Mouse (Mus musculus) liver, adult 2 months (tissue): ENCODE measurements around the gene Ubr2. TPM values are rescaled to one million over a fixed set of nuclear protein-coding genes. Genes with fewer than 3 reads are reported as not detected.

Source experiments
- DNase-seq: peaks from one replicate; pipeline ENCODE4 v3.0.0-alpha.2; 2011; ENCODE audit warnings: low read depth, low spot score; ENCODE audit errors: extremely low read depth
- H3K27ac ChIP-seq: fragments of 200-500 bp; replicated peaks from 2 replicates; pipeline ENCODE4 v1.5.1; 2012; ENCODE audit warnings: low read depth, mild to moderate bottlenecking, control low read depth, inconsistent platforms, low read length; ENCODE audit not compliant: insufficient read depth
- H3K27me3 ChIP-seq: fragments of 200-500 bp; 2 replicates; pipeline ENCODE4 v1.6.1; 2012; ENCODE audit warnings: mild to moderate bottlenecking, moderate library complexity, low read length, inconsistent platforms; ENCODE audit not compliant: control insufficient read depth, insufficient read depth
- H3K36me3 ChIP-seq: fragments of 200-500 bp; 2 replicates; pipeline ENCODE4 v1.6.1; 2012; ENCODE audit warnings: low read length, inconsistent platforms; ENCODE audit not compliant: control insufficient read depth, insufficient read depth
- H3K4me1 ChIP-seq: fragments of 200-500 bp; 2 replicates; pipeline ENCODE4 v1.6.1; 2011; ENCODE audit warnings: low read length; ENCODE audit not compliant: control insufficient read depth, insufficient read depth
- H3K4me3 ChIP-seq: fragments of 200-500 bp; 2 replicates; pipeline ENCODE4 v1.5.1; 2011; ENCODE audit warnings: low read depth, mild to moderate bottlenecking, control low read depth, low read length, moderate library complexity; ENCODE audit not compliant: insufficient read depth
- H3K79me2 ChIP-seq: fragments of 200-500 bp; 2 replicates; pipeline ENCODE4 v1.6.1; 2012; ENCODE audit warnings: inconsistent platforms, mild to moderate bottlenecking, low read length, moderate library complexity; ENCODE audit not compliant: control insufficient read depth, insufficient read depth
- H3K9ac ChIP-seq: fragments of 200-500 bp; 2 replicates; pipeline ENCODE4 v1.6.1; 2012; ENCODE audit warnings: low read depth, mild to moderate bottlenecking, control low read depth, inconsistent platforms, low read length
- CTCF ChIP-seq: fragments of 200-500 bp; IDR thresholded peaks from 2 replicates; pipeline ENCODE4 v1.5.1; 2011; ENCODE audit warnings: low read depth, low read length, control low read depth
- POLR2A ChIP-seq: fragments of 200-500 bp; IDR thresholded peaks from 2 replicates; pipeline ENCODE4 v1.6.1; 2011; ENCODE audit warnings: low read length, control low read depth; ENCODE audit not compliant: insufficient read depth; ENCODE audit errors: extremely low read depth
- WGBS: fragments of 180-500 bp; shearing (Covaris S2); methylation state at CpG from one replicate; pipeline ENCODE4 v1.1.7; 2018; 5-methylcytosine and 5-hydroxymethylcytosine counted together
- polyA plus RNA-seq: library from polyadenylated mRNA; depleted of rRNA; stranded (reverse); fragments of >200 nt; gene quantifications from 2 replicates; pipeline ENCODE4 v1.2.3, GENCODE M21; 2012; rRNA removed
- total RNA-seq: library from RNA; depleted of rRNA; stranded (reverse); fragments of >200 nt; gene quantifications from 2 replicates; pipeline ENCODE4 v1.2.3, GENCODE M21; 2014; rRNA removed

The Ubr2 gene
- total and polyA plus RNA-seq, 2 experiments = 29.9 to 36.0 TPM

GRCm38 (mm10) chr17:46884766-46885165 is 125.6 kb downstream of the Ubr2 start:
- Histone ChIP-seq H3K9ac (no peak overlapping the region), H3K36me3 (no peaks in the 10 kb centered on the region), H3K4me1 (peaks cover 2% of the 10 kb centered on the region; the same call in 1 of the 2 replicates), H3K4me3 (no peak overlapping the region), H3K27ac (no peak overlapping the region), H3K79me2 (peaks cover 28% of the 10 kb centered on the region), H3K27me3 (no peaks in the 10 kb centered on the region)
- no peak for DNase-seq
- no peak for TF ChIP-seq CTCF
- WGBS = 94% methylated on average over 6 of the region's 6 CpGs

- DNase-seq = peak; percentile 23
- 53% methylated on average over 9 of the region's 9 CpGs for WGBS
- Histone ChIP-seq H3K4me3 (no peak overlapping the region), H3K27me3 (no peaks in the 10 kb centered on the region), H3K9ac (no peak overlapping the region), H3K27ac (no peak overlapping the region), H3K36me3 (no peaks in the 10 kb centered on the region), H3K79me2 (peaks cover 31% of the 10 kb centered on the region), H3K4me1 (no peaks in the 10 kb centered on the region)
- TF ChIP-seq POLR2A = no peak
- no peak for TF ChIP-seq CTCF
Measured at GRCm38 (mm10) chr17:46883107-46883506, 127.2 kb downstream of the Ubr2 start.

DNA sequence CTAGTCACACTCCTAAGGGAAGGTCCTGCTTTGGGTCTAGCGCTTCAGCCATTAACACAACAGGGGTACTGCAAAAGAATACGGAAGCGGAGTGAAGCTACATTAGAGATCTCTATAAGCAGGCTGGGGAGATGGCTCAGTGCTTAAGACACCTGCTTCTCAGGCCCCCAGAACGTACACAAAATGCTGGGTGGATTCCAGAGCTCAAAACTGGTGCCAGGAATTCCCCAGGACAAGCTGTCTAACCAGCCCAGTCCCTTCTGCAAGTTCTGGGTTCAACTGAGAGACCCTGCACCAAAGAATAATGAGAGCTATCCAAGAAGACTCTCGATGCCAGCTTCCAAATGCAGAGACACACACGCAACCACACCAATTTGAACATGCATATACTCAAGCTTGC is 128.6 kb downstream of the Ubr2 start:
- TF ChIP-seq POLR2A (no peak), CTCF (no peak)
- WGBS = 88% methylated on average over 6 of the region's 6 CpGs
- Histone ChIP-seq H3K4me1 (peaks cover 5% of the 10 kb centered on the region; the same call in 1 of the 2 replicates), H3K9ac (no peak overlapping the region), H3K27me3 (no peaks in the 10 kb centered on the region), H3K27ac (no peak overlapping the region), H3K36me3 (no peaks in the 10 kb centered on the region), H3K79me2 (peaks cover 29% of the 10 kb centered on the region), H3K4me3 (no peak overlapping the region)
- no peak for DNase-seq

DNA sequence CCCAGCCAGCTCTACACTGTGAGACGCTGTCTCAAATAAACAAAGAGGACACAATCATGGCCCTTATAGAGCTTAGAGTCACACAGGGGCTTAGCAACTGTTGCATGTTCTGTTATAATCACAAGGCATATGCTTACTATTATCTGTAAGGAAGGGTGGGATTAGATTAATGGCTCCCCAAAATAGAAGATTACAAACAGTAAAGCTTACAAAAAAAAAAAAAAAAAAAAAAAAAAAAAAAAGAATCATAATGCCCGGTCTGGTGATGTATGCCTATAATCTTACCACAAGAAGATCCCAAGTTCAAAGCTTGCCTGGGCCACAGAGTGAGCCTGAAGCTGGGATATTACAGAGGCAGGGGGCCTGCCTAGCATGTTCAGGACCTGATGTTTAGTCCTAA is 130.0 kb downstream of the Ubr2 start:
- H3K4me3 ChIP-seq = no peak overlapping the region
- H3K9ac ChIP-seq = no peak overlapping the region
- H3K79me2 ChIP-seq = peaks cover 21% of the 10 kb centered on the region
- H3K27me3 ChIP-seq = no peaks in the 10 kb centered on the region
- no peaks in the 10 kb centered on the region for H3K36me3 ChIP-seq
- no peak for DNase-seq
- H3K4me1 ChIP-seq = peaks cover 8% of the 10 kb centered on the region; the same call in 1 of the 2 replicates
- no peak overlapping the region for H3K27ac ChIP-seq
- WGBS = 73% methylated on average over 2 of the region's 2 CpGs
- TF ChIP-seq POLR2A (no peak), CTCF (no peak)

DNA sequence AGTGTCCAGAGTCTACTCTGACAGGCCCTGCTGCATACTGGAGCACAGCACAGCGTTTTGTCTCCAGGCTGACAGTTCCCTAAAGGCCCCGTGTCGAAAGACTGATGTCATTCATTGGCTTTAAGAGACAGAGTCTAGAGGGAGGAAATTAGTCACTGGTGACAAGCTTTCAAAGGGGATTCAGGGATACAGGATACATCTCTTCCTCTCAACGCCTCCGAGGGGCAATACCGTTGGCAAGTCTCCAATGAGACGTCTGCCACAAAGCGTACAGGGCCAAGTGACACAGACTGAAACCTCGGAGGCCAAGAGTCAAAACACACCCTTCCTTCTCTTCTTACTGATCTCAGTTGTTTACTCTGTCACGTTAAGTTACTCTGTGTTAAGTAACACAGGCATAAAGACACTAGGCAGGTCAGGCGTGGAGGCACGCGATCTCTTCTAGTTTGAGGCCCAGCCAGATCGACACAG is 130.5 kb downstream of the Ubr2 start:
- Histone ChIP-seq H3K9ac (no peak overlapping the region), H3K79me2 (peaks cover 24% of the 10 kb centered on the region), H3K4me3 (no peak overlapping the region), H3K27ac (no peak overlapping the region), H3K27me3 (no peaks in the 10 kb centered on the region), H3K36me3 (no peaks in the 10 kb centered on the region), H3K4me1 (peaks cover 8% of the 10 kb centered on the region; the same call in 1 of the 2 replicates)
- DNase-seq = peak; percentile 22
- WGBS = 58% methylated on average over 14 of the region's 14 CpGs
- no peak for TF ChIP-seq CTCF
- no peak for TF ChIP-seq POLR2A

Other genes starting within 250 kb of the Ubr2 start
- not detected in 2 replicates for gene Ptcra, start 246.8 kb downstream of the Ubr2 start, total RNA-seq
- 0.06 TPM in 1 of 2 replicates, not detected in the other for gene Ptcra, start 246.8 kb downstream of the Ubr2 start, polyA plus RNA-seq
- 97.6 and 124 TPM in 2 replicates for gene 2310039H08Rik, start 237.9 kb downstream of the Ubr2 start, total RNA-seq
- 167 and 185 TPM in 2 replicates for gene 2310039H08Rik, start 237.9 kb downstream of the Ubr2 start, polyA plus RNA-seq
- 41.2 and 43.6 TPM in 2 replicates for gene Rpl7l1, start 227.9 kb downstream of the Ubr2 start, total RNA-seq
- gene Rpl7l1, start 227.9 kb downstream of the Ubr2 start, polyA plus RNA-seq = 21.6 and 24.6 TPM in 2 replicates
- gene Bicral, start 152.1 kb downstream of the Ubr2 start, total RNA-seq = 7.9 and 13.5 TPM in 2 replicates
- gene Bicral, start 152.1 kb downstream of the Ubr2 start, polyA plus RNA-seq = 3.2 and 3.9 TPM in 2 replicates
- gene Tbcc, start 119.9 kb downstream of the Ubr2 start, total RNA-seq = 8.5 and 10.0 TPM in 2 replicates
- gene Tbcc, start 119.9 kb downstream of the Ubr2 start, polyA plus RNA-seq = 16.0 and 17.0 TPM in 2 replicates
- not detected in 2 replicates for gene Prph2, start 100.1 kb downstream of the Ubr2 start, total RNA-seq
- gene Prph2, start 100.1 kb downstream of the Ubr2 start, polyA plus RNA-seq = 0.02 TPM in 1 of 2 replicates, not detected in the other